Mouse (Mus musculus) urinary bladder, postnatal 4 days (tissue): Measurements from ENCODE around the gene Srrm4.

ENCODE experiments used
- DNase-seq, 2 experiments: peaks; one replicate each; pipeline ENCODE4 v3.0.0; 2021 to 2022; ENCODE audit warnings: low spot score in 2 of 2

Gene Srrm4

GRCm38 (mm10) chr5:116490826-116491225 is 100.8 kb downstream of the Srrm4 start:
- no peak for DNase-seq

- DNase-seq = no peak
Observed at GRCm38 (mm10) chr5:116489621-116490020, 102.0 kb downstream of the Srrm4 start.

GRCm38 (mm10) chr5:116486135-116486534 is 105.5 kb downstream of the Srrm4 start:
- DNase-seq = no peak

GRCm38 (mm10) chr5:116485069-116485468 is 106.5 kb downstream of the Srrm4 start:
- peak in 1 of 2 experiments; percentile 22 for DNase-seq

- no peak for DNase-seq
Observed at GRCm38 (mm10) chr5:116484236-116484635, 107.4 kb downstream of the Srrm4 start.

- no peak for DNase-seq
Observed at GRCm38 (mm10) chr5:116478607-116479371, 112.8 kb downstream of the Srrm4 start.

GRCm38 (mm10) chr5:116476006-116476405 is 115.6 kb downstream of the Srrm4 start:
- DNase-seq = no peak

- DNase-seq = no peak
Observed at GRCm38 (mm10) chr5:116461354-116462042, 130.1 kb downstream of the Srrm4 start.

GRCm38 (mm10) chr5:116459970-116460369 is 131.6 kb downstream of the Srrm4 start:
- no peak for DNase-seq

- no peak for DNase-seq
Observed at GRCm38 (mm10) chr5:116457791-116458190, 133.8 kb downstream of the Srrm4 start.

- no peak for DNase-seq
Observed at GRCm38 (mm10) chr5:116456796-116457515, 134.7 kb downstream of the Srrm4 start.

GRCm38 (mm10) chr5:116453401-116453851 is 138.2 kb downstream of the Srrm4 start:
- peak; percentile 64 to 79 for DNase-seq

GRCm38 (mm10) chr5:116450901-116451300 is 140.7 kb downstream of the Srrm4 start:
- DNase-seq = no peak

- DNase-seq = no peak
Observed at GRCm38 (mm10) chr5:116449522-116450225, 141.9 kb downstream of the Srrm4 start.

GRCm38 (mm10) chr5:116448409-116449191 is 143.0 kb downstream of the Srrm4 start:
- DNase-seq = no peak

- DNase-seq = no peak
Observed at GRCm38 (mm10) chr5:116447821-116448350, 143.7 kb downstream of the Srrm4 start.

- no peak for DNase-seq
Observed at GRCm38 (mm10) chr5:116446552-116446951, 145.1 kb downstream of the Srrm4 start.

- DNase-seq = no peak
Observed at GRCm38 (mm10) chr5:116445634-116446367, 145.8 kb downstream of the Srrm4 start.

GRCm38 (mm10) chr5:116444517-116444916 is 147.1 kb downstream of the Srrm4 start:
- no peak for DNase-seq

GRCm38 (mm10) chr5:116443459-116443940 is 148.1 kb downstream of the Srrm4 start:
- no peak for DNase-seq
